Mouse (Mus musculus): ENCODE data around the gene Thumpd1. TPM values are rescaled to one million over a fixed set of nuclear protein-coding genes. Genes with fewer than 3 reads are reported as not detected.

Thumpd1 gene
- 77.3 TPM for polyA plus RNA-seq (2014; fragmentation: Illumina TruSeq; extraction: RNeasy Lipid Tissue Mini Kit (QIAGEN cat#74804))

GRCm38 (mm10) chr7:119720253-119720946 is at the start of gene Thumpd1:
TSS of gene Thumpd1 (minus strand) at chr7:119720798.

DNA sequence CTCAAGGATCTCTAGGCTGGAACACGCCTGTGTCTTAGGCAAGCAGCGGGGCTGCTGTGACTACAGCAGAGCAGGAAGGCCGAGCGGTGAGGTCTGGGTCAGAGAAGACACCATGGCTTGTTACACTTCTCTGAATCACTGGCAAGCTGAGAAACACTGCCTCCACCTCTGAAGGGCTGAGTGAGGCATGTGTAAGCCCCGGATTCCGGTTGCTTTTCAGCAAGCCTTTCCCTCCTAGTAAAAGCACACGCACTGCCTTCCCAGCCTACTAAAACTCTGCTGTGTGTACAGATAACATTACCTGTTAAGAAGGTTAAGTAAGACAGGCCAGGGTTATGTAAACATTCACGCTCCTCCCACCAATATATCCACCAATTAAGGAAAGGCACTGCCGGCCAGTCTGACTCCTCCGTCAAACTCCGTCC is 39.9 kb upstream of the Thumpd1 start, which contains the start of gene Acsm3:
Gene Acsm3 (plus strand): TSS at position 397 of the 425 bp plus-strand sequence.

GRCm38 (mm10) chr7:119689726-119690125 is 30.9 kb downstream of the Thumpd1 start, which contains the start of gene Acsm4:
TSS of gene Acsm4 (plus strand) at chr7:119690026.

Other genes starting within 250 kb of the Thumpd1 start
- not detected for gene Umod, start 241.5 kb downstream of the Thumpd1 start, polyA plus RNA-seq (2014; fragmentation: Illumina TruSeq; extraction: RNeasy Lipid Tissue Mini Kit (QIAGEN cat#74804))
- 0.14 TPM for gene Acsm5, start 201.3 kb downstream of the Thumpd1 start, polyA plus RNA-seq (2014; fragmentation: Illumina TruSeq; extraction: RNeasy Lipid Tissue Mini Kit (QIAGEN cat#74804))
- not detected for gene Pdilt, start 197.3 kb downstream of the Thumpd1 start, polyA plus RNA-seq (2014; fragmentation: Illumina TruSeq; extraction: RNeasy Lipid Tissue Mini Kit (QIAGEN cat#74804))
- not detected for gene Acsm2, start 166.5 kb downstream of the Thumpd1 start, polyA plus RNA-seq (2014; fragmentation: Illumina TruSeq; extraction: RNeasy Lipid Tissue Mini Kit (QIAGEN cat#74804))
- not detected for gene Acsm1, start 113.8 kb downstream of the Thumpd1 start, polyA plus RNA-seq (2014; fragmentation: Illumina TruSeq; extraction: RNeasy Lipid Tissue Mini Kit (QIAGEN cat#74804))
- gene Acsm4, start 30.8 kb downstream of the Thumpd1 start, polyA plus RNA-seq (2014; fragmentation: Illumina TruSeq; extraction: RNeasy Lipid Tissue Mini Kit (QIAGEN cat#74804)): not detected
- gene Acsm3, start 40.1 kb upstream of the Thumpd1 start, polyA plus RNA-seq (2014; fragmentation: Illumina TruSeq; extraction: RNeasy Lipid Tissue Mini Kit (QIAGEN cat#74804)): 5.3 TPM
- 14.2 TPM for gene Rexo5, start 73.2 kb upstream of the Thumpd1 start, polyA plus RNA-seq (2014; fragmentation: Illumina TruSeq; extraction: RNeasy Lipid Tissue Mini Kit (QIAGEN cat#74804))
- gene Eri2, start 73.3 kb upstream of the Thumpd1 start, polyA plus RNA-seq (2014; fragmentation: Illumina TruSeq; extraction: RNeasy Lipid Tissue Mini Kit (QIAGEN cat#74804)): 57.7 TPM
- 8.7 TPM for gene Lyrm1, start 175.1 kb upstream of the Thumpd1 start, polyA plus RNA-seq (2014; fragmentation: Illumina TruSeq; extraction: RNeasy Lipid Tissue Mini Kit (QIAGEN cat#74804))
- gene Dcun1d3, start 175.5 kb upstream of the Thumpd1 start, polyA plus RNA-seq (2014; fragmentation: Illumina TruSeq; extraction: RNeasy Lipid Tissue Mini Kit (QIAGEN cat#74804)): 17.2 TPM